Mouse (Mus musculus): Measurements from ENCODE around the gene Sdcbp2. TPM values are rescaled to one million over a fixed set of nuclear protein-coding genes. Genes with fewer than 3 reads are reported as not detected.

Gene Sdcbp2
- 2.2 TPM in 2 replicates for polyA plus RNA-seq (2021; fragmentation: Nextera tagmentation)
- long read RNA-seq, experiment 1 = 0 reads
- long read RNA-seq, experiment 2, partial matches to known transcripts = 1 of 3 reads
- long read RNA-seq, experiment 2, other reads (novel, unspliced or antisense) = 2 of 3 reads

GRCm38 (mm10) chr2:151571873-151572700 lies at the start of gene Sdcbp2:
Gene Sdcbp2, plus strand, starts transcription at chr2:151572622.

GRCm38 (mm10) chr2:151542323-151543062 lies 29.9 kb upstream of the Sdcbp2 start, which contains the start of gene Fkbp1a:
Gene Fkbp1a, plus strand, starts transcription at chr2:151542483.

GRCm38 (mm10) chr2:151632159-151632814 lies 59.9 kb downstream of the Sdcbp2 start, which contains the start of gene Snph:
Gene Snph, minus strand, starts transcription at chr2:151632593.

Other genes starting within 250 kb of the Sdcbp2 start
- not detected in 2 replicates for gene 4921509C19Rik, start 96.5 kb upstream of the Sdcbp2 start, polyA plus RNA-seq (2021; fragmentation: Nextera tagmentation)
- 82.5 and 97.2 TPM in 2 replicates for gene Nsfl1c, start 78.4 kb upstream of the Sdcbp2 start, polyA plus RNA-seq (2021; fragmentation: Nextera tagmentation)
- gene Fkbp1a, start 30.1 kb upstream of the Sdcbp2 start, polyA plus RNA-seq (2021; fragmentation: Nextera tagmentation) = 1,292 and 1,361 TPM in 2 replicates
- 75.6 and 102 TPM in 2 replicates for gene Snph, start 60.0 kb downstream of the Sdcbp2 start, polyA plus RNA-seq (2021; fragmentation: Nextera tagmentation)
- gene Rad21l, start 95.9 kb downstream of the Sdcbp2 start, polyA plus RNA-seq (2021; fragmentation: Nextera tagmentation) = 0.14 and 0.16 TPM in 2 replicates
- 6.7 and 7.1 TPM in 2 replicates for gene Tmem74b, start 129.4 kb downstream of the Sdcbp2 start, polyA plus RNA-seq (2021; fragmentation: Nextera tagmentation)
- gene Psmf1, start 171.6 kb downstream of the Sdcbp2 start, polyA plus RNA-seq (2021; fragmentation: Nextera tagmentation) = 37.8 and 42.5 TPM in 2 replicates

Measured in layer of hippocampus, adult 6 months (tissue).